Mouse (Mus musculus) heart, postnatal 4 days (tissue): ENCODE results near the gene Timm17a. TPM values are rescaled to one million over a fixed set of nuclear protein-coding genes. Genes with fewer than 3 reads are reported as not detected.
A peak's percentile ranks its signal among the peaks of the same experiment; 100 is the strongest.

Experiments
- DNase-seq: peaks from one replicate; pipeline ENCODE4 v3.0.0; 2021
- total RNA-seq, 2 experiments: library from RNA; stranded (reverse); gene quantifications; 2 replicates each; pipeline ENCODE4 v1.2.3; 2021

Timm17a gene
- 100 to 1,000 TPM; 392 to 414 TPM for total RNA-seq

DNA sequence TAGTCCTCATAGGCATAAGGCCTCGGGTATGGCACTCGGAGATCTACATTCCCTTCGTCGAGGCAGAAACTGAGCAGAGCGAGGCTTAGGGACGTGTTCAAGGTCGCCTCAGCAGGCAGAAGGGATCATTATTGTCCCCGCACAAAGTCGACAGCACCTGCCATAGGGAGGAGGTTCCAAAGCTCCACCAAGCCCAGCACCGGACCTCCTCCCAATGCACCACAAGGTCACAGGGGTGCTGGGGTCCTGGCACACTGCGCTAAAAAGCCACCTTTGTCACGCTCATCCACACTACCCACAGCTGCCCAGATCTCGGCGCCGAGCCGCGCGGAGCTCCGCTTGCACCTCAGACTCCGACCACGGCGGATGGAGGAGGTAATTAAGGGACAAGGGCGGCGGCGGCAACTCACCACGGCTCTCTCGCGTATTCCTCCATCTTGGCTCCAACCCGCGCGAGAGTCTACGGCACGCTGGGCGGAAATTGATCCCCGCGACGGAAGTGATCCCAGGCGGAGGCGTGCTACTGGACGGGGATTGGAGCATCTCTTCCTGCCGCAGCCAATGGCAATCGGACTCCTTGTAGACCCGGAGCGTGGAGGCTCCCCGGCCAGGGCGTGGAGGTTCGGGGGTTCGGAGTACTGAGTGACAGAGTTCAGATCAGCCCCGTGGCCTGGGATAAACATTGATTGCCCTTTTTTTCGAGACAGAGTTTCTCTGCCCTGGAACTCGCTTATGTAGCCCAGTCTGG is at the start of gene Timm17a:
Gene Timm17a, minus strand, starts transcription at position 495 of the 748 bp plus-strand sequence.
- DNase-seq: peak; percentile 95

DNA sequence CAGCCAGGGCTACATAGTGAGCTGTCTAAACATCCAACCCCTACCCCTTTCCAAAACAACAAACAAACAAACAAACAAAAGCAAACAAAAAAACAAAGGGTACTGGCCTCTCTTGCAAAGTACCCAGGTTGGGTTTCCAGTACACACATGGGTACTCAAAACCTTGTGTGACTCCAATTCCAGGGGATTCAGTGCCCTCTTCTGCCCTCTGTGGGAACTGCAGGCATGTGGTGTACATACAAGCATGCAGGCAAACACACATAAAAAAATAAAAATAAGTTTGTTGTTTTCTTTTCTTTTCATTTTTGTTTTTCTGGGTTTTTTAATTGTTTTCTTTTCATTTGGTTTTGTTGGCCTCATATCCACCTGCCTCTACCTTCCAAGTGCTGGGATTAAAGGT is 48.5 kb upstream of the Timm17a start:
- DNase-seq: no peak

DNA sequence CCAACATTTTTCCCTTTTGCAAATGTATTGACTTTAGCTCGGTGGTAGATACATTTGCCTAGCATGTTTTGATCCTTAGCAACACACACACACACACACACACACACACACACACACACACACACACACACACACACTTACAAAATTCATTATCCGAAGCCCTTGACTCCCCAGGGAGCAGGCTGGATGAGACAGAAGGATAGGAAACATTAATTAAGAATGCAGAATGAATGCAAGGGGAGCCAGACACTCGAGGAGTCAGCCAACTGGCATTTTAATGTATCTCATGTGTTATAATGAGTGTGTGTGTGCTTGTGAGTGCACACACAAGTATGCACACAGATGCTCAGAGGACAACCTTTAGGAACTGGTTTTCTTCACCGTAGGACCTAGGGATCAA is 47.9 kb upstream of the Timm17a start:
- DNase-seq: no peak

DNA sequence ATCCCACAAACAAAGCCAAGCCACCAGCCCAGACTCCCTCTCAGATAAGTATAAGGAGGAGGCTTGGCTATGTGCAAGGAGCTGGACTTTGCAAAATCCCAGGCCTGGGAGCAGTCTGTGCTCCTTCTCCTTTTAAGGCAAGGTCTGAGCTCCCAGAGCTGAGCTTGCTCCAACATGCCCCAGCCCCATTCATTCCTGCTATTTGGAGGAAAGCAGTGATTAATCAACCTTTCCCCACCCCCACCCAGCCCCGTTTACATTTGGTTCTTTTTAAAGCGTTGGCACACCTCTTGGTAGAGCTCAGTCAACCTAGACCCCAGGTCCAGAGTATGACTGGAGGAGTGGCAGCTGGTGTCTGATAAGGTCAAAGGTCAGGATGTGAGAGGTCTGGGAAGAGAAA is 45.5 kb upstream of the Timm17a start:
- no peak for DNase-seq

DNA sequence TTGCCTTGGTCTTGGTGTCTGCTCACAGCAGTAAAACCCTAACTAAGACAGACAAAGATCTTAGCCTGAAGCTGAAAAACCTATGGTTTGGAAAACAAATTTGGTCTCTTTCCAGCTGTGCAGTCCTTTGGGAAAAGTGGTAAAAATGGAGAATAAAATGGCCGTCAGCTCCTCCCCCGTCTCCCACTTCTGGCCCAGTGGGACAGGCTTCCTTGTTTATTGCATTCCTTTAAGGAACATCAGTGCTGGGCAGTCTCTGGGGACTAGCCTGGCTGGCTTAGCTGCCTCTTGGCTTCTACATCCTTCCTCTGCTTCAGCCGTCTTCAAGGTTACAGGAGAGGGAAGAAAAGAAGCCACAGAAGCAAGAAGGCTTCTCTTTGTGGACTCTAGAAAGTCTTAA is 38.4 kb upstream of the Timm17a start:
- DNase-seq: peak; percentile 41

DNA sequence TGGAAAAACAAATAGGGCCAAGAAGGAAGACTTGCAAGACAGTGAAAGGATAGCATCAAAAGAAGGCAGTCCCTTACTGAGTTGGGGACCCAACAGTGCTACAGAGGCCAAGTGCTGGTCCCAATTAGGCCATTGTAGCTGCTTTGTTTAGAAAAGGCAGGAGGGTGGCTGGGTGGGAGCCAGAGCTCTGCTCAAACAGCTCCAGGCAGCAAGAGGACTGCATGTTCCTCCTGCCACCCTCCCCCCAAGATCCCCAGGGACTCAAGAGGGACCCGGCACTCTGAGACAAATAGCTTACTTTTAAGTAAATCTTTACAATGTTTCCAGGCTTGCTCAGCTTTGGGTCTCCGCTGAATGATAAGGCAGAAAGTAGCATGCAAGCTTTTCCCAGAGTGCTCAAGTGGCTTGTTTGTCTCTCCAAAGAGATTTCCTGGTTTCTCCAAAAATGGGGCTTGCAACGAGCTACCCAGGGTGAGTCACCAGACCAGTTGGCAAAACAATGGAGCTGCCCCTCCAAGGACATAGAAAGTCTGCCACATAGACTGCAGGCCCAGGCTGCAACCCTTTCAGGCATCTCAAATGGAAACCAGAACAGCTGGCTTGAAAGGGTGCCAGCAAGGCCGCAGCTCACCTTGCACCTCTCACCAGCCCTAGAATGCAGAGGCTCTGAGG is 34.1 kb upstream of the Timm17a start:
- DNase-seq: peak; percentile 44

DNA sequence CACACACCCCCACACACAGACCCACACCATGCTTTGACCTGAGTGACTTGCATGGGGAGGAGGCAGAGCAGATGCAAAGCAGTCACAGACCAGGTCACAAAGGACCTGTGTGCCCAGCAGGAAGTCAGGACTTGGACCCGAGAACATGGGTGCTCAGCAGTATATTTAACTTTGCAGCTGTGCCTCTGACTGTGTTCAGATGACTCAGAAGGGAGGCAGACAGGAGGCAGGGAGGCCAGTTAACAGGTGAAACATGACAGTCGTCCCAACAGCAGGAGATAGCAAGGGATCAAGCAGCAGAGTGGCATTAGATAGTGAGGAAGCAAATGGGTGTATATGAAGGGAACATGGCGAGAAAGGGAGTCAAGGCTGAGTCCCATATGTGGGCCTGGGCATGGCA is 33.3 kb upstream of the Timm17a start:
- DNase-seq: no peak

DNA sequence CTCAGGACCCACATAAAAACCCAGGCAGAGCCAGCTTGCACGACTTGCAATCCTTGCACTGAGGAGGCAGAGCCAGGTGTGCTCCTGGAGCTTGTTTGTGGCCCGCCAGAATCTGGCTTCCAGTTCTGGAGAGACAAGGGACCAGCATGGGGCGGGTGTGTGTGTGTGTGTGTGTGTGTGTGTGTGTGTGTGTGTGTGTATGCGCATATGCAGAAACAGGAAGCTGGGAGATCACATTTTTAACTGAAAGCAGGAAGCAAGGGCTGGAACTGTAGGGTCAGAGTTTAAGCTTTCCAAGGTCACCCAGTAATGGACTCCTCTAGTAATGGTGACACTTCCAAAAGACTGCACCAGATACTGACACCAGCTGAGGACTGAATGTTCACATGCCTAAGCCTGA is 30.4 kb upstream of the Timm17a start:
- no peak for DNase-seq

DNA sequence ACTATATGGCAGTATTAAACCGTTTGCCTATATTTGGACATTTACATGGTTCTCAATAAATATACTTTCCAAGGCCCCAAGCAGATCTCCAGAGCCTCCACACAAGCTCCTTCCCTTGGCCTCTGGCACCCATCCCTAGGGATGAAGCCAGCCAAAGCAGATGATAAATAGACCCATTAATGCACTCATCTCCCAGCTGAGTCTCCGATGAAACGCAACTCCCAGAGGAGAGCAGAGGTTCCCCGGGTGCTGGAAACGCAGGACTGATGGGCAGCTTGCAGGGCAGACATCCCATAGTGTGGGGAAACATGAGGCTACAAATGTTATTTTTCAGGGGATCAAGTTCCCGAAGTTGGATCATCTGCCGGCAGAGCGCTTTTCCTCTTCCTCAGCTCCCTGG is 28.4 kb upstream of the Timm17a start:
- DNase-seq: no peak

DNA sequence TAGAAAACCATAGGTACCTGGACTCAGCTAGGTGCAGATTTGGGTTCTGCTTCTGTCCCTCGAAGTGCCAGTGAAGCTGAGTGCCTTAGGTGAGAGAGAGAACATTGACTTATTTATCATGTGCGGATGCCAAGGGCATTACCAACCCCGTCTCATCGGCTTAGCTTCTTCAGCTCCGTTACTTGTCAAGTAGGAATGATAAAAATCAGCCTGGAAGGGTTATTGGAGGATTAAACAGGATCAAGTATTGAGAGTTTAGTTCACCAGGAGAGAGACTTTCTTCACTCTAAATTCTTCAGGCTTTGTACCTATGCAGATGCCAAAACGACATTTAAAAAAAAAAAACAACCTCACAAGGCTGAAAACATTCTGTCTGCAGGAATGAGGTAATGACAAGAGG is 17.0 kb upstream of the Timm17a start:
- DNase-seq: no peak

DNA sequence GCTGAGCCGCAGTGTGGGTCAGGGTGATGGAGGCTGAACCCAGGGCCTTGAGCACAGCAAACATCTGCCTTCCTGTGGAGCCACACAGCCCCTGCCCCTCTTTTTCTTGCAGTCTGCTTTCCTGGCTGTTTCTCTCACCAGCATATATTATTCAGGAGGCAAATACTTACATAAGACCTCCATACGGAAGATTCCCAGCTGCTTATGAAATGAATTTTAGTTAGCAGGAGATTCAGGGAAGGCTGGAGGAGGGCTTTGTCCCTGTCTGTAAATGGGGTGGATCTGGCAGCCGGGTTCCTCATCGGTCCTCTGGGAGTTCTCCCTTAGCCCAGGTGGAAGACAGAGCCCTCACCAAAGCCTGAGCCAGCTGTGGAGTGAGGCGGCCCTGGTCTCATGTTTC is 14.8 kb upstream of the Timm17a start:
- DNase-seq: no peak

DNA sequence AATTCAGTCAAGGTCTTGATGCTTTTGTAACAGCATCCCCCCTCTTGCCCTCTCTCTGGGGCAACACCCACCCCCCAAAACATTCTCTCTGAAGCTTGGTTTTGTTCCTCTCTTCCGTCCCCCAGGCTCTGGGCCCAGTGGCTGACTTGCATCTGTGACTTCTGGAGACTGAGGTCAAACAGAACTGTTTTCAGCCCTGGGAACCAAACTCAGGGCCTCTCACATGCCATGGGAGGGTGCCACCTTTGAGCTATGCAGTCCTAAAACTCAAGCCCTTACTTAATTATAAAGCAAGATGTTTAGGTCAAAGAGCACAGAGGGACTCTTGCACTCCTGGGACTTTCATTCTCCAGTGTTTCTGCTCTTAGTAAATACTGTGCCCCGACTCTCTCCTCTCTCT is 12.4 kb upstream of the Timm17a start:
- DNase-seq: no peak

DNA sequence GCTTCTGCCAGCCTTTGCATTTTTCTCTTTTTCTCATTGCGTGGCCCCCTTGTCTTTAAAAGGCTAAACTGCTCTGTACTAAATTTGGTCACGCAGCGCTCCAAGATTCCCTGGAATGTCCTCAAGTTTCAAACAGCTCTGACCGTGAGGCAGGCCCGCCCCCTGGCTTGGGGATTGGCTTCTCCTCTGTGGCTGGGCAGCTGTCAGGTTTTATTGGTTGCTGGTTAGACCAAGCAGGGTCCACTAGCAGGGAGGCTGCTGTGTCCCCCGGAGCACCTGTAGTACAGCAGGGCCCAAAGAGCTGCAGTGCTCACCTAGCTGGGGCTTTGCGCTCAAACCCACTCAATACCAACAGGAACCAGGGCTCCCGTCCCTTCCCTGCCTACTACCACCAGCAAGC is 11.0 kb upstream of the Timm17a start, which contains the start of gene Lmod1:
Gene Lmod1, plus strand, starts transcription at position 237 of the 400 bp plus-strand sequence.
- peak; percentile 61 for DNase-seq

DNA sequence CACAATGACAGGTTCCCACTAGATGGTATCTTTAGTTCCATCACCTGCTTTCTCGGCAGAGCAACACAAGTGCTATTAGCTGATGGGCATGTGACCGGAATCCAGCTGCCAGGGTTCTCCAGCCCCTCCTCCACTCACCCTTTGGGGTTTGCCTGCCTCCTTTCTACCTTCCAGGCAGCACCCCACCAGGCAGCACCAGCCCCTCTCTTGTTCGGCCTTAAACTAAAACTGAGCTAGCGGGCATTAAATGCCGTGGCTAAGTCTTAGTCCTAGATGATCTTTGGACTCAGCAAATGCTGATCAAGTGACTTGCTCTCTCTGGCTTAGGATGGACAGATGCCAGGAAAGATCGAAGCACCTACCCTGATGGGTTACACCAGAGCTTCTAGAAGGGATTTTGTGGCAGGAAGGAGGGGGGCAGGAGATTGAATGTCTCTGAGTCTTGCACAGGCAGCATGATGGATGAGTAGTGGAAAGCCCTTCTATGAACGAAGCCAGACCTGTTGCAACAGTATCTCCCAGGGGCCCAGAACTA is 9.9 kb upstream of the Timm17a start:
- no peak for DNase-seq

DNA sequence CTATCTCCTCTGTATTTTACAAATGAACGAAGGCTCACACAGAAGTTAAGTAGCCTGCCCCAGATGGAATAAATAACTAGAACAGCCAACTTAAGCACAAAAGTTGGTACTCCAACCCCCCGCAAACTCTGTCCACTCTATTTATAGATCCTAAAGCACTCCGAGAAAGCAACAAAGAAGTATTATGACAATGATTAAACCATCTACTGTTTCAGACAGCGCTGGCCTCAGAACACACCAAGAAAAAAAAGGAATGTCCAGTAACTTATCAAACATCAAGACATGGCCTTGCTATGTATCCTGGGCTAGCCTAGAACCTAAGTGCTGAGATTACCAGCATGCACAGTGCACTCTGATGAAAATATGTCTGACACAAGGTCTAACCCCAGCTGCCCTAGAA is 1.4 kb downstream of the Timm17a start:
- DNase-seq: no peak

DNA sequence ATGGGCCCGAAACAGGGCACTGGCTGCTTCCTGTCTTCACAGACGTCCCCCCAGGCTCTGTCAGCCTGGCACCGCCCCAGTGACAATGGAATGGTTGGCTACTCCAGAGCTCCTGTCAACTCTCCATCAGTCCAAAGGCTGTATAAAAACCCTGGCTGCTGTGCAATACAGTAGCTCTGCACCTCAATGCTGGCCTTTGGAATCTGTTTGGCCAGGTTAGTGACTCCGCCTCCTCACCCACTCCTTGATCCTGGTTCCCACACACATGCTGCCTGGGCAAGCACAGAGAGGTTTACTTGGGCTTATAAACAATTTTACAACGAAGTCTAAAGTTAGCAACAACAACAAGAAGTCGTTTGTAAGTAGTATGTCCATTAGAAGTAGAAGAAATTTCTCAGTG is 2.2 kb downstream of the Timm17a start:
- no peak for DNase-seq

DNA sequence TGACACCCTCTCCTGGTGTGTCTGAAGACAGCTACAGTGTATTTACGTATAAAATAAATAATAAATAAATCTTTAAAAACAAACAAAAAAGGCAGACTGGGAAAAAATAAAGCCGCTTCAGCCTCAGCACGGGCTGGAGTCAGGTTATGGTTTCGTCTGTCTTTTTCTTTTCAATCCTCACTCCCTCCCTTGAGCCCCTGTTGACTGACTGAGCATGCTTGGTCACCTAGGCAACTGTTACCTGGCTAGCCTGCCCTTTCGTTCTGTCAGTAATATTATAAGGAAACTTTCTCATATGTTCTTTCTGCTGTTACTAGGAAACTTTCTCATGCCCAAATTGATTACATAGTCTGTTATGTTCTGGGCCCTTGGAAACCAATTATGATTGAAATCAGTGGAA is 22.7 kb downstream of the Timm17a start:
- DNase-seq: no peak

DNA sequence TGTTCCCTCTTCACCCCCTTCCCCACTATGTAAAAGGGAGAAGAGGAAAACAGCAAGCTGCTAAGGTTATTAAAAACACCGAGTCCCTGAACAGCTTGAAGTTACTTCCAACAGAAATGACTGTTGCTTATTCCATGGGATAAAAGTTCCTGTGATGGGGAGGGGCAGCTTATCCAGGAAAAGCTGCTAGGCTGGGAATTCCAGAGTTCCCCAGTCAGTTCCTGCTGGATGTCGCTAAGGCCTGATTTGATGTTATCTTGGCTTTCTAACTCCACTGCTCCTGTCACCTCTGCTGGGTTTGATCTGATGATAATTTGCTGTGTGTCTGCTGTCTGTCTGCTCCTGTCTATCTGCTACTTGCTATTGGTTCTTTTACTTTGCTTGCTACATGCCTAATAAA is 27.3 kb downstream of the Timm17a start:
- no peak for DNase-seq

DNA sequence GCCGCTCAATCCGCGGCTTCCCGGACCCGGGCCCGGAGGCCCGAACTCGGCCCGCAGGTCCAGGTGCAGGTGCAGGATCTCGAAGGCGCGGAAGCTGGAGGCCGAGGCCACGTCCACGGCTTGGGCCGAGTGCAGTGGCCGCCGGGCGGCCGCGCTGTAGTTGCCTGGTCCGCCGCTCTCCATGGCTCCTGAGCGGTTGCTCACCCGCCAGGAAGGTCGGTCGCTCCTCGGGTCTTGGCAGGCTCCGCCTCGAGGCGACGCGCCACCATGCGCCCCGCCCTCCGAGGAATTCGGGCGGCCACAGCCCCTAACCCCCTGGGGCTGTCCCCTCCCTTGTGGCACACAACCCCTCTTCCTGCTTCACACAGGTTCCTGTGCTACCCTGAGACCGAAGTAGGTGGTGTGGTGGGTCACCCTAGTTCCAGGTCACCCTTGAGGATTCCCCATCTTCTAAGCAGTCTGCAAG is 29.7 kb downstream of the Timm17a start, which contains the start of gene Rnpep:
Gene Rnpep, minus strand, starts transcription at position 259 of the 466 bp plus-strand sequence.
- DNase-seq: peak; percentile 78

DNA sequence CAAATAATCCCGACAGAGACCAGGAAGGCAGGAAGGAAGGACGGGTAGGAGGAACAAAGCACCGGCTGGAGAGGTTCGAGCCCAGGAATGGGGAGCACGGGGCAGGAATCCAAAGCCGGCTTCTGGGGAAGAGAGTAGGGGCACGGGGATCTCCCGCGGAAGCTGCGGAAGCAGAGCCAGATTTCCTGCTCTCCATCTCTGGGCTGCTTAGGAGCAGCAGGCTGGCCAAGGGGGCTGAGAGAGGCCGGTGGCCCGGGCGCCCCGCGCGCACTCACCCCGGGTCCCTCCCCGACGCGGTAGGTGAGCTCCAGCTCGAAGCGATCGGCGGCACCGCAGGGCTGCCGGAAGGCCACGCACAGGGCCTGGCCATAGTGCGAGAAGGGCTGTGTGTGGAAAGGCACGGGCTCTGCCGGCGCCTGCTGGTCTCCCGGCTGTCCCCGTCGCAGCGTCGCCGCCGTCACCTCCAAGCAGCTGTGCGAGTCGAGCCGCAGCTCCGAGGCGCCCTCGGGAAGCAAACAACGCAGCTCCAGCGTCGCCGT is 30.2 kb downstream of the Timm17a start:
- DNase-seq: peak; percentile 47

DNA sequence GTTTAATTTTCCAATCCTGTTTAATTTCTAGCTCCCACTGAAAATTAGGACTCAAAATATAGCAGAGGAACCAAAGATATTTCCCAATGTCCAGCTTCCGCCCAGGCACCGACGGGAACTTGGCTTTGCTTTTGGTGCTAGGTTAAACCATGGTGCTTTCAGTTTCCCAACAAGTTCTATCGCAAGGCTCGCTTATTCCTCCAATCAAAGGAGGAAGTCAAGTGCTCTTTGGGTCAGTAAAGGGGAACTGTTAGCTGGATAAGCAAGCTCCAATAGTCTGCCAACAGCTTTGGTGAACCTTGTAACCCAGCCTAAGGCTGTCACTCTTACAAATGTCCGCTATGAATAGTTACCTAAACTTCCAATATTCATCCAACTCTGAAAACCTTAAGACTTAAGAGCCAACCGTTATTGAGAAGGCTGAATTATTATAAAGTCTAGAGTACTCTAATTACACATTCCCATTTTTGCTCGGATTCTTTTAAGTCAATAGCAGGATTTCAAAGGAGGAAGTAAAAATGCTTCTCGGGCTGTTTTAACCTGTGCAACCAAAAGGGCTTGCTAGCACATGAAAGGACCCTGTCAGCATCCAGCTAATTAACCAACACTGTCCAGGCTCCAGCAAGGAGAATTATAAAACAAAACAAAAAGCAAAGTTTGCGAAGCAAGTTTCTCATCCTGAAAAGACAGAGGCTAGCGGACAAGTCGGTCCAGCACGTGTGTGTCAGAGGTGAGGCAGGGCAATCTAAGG is 30.9 kb downstream of the Timm17a start:
- DNase-seq: no peak

DNA sequence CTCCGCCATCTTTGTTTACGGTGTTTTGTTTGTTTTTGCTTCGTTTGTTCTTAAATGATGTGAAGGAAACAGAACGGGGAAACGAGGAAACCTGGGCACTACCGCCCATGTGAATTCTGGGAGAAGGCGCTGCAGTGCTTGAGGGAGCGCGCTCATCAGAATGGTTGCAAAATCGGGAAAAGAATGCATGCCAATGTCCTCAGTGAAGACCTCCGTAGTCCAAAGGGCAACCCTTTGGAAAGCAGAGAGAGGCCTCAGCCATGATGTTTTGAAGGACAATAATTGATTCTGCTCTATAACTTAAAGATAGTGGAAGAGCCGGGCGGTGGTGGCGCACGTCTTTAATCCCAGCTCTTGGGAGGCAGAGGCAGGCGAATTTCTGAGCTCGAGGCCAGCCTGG is 31.7 kb downstream of the Timm17a start:
- DNase-seq: no peak

DNA sequence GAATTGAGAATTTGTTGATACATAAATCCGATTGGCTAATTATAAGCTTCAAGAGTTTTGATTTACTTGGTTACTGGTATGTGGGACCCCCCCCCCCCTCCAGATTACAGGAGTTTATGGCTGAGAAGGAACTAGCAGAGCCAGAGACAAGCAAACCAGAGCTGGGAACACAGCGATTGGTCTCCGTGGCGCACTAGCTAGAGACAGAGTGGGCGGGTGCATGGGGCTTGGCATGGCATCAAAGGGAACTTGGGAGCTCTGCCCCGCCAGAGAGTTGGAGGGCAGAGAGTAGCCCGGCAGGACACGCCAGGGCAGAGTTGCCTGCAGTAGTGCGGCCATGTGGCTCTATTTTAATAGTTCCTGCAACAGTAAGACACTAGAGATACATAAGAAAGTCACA is 32.9 kb downstream of the Timm17a start:
- DNase-seq: peak; percentile 81
